9 mouse cellular contexts compared by ENCODE assay signal in the genomic region with DNA sequence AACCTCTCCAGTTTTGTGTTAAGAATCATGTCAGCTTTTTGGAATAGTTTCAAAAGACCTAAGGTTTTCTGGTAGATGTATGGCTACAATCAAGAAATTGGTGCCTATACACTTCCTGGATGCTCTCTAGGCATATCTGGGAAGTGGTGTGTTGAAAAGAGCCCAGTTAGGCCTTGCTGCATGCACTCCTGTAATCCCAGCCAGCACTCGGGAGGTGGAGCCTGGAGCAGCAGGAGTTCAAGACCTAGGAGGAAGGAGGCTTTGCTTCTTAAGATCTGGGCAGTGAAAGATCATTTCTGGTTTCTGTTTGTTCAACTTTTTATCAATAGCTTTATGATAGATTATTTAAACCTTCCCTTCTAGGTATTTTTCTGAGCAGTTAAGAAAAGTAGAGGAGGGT. TPM values are rescaled to one million over a fixed set of nuclear protein-coding genes. Genes with fewer than 3 reads are reported as not detected.
DNase-seq lines count a peak whose midpoint lies in the region; ATAC-seq and TF ChIP-seq lines count a peak whose summit lies in the region.
"Had no signal": no experiment of that assay in that cellular context is flagged by ENCODE, and none has a peak within 500 bp of the region (broad histone marks: within the 10 kb centered on the region; RNA-seq: fewer than 3 reads in every experiment).

No protein-coding gene starts in this region.

- no peak for TF ChIP-seq EP300 in MEL (IDR thresholded peaks at IDR 0.05; ENCODE audit: low read depth in 1 of 2, low read length in 2 of 2)

- no peak for ATAC-seq in heart, embryonic 13.5 days (ENCODE audit: extremely low read depth, insufficient number of reproducible peaks, low FRiP score, low TSS enrichment)
- ATAC-seq in hindbrain, embryonic 11.5 days (ENCODE audit: low FRiP score): no peak

- 10% methylated on average over 1 of the region's 1 CpGs for whole genome bisulfite sequencing in heart, embryonic 13.5 days
- WGBS in hindbrain, embryonic 11.5 days: 12% methylated on average over 1 of the region's 1 CpGs
- 44% methylated on average over 1 of the region's 1 CpGs for WGBS in macrophage (ENCODE audit: missing documents)

- DNase-seq in heart, adult 8-10 months (ENCODE audit: low spot score): no peak
- no peak for DNase-seq in MEL (ENCODE audit: low read depth, low spot score)
- DNase-seq in hindbrain, embryonic 11.5 days (ENCODE audit: low spot score): no peak
- DNase-seq in frontal cortex, postnatal 36 days (ENCODE audit: low spot score in 2 of 2): no peak
- DNase-seq in adrenal gland, postnatal 14 days: no peak
- DNase-seq in left cerebral cortex, postnatal 25 days (ENCODE audit: low spot score in 2 of 2): no peak

- peaks cover 54% of the 10 kb centered on the region for H3K79me2 ChIP-seq in MEL (ENCODE audit: control insufficient read depth, insufficient read depth, low read length, poor library complexity)
- H3K79me2 ChIP-seq in macrophage (ENCODE audit: inconsistent target): peaks cover 63% of the 10 kb centered on the region

- no peaks in the 10 kb centered on the region for H3K27me3 ChIP-seq in heart, embryonic 13.5 days (replicated peaks)
- no peaks in the 10 kb centered on the region for H3K27me3 ChIP-seq in MEL (ENCODE audit: control insufficient read depth in 1 of 2, insufficient read depth in 2 of 2, low read length in 2 of 2)
- H3K27me3 ChIP-seq in hindbrain, embryonic 11.5 days (ENCODE audit: control insufficient read depth, insufficient read depth, low read length): no peaks in the 10 kb centered on the region

- TF ChIP-seq RAD21 in MEL (IDR thresholded peaks at IDR 0.05; ENCODE audit: low read depth, low read length): no peak

- TF ChIP-seq CTCF in MEL (IDR thresholded peaks at IDR 0.05 in 2 of 3, conservative IDR thresholded peaks at IDR 0.05 in 1 of 3; ENCODE audit: control insufficient read depth in 1 of 3, insufficient read depth in 1 of 3, low read depth in 2 of 3, low read length in 3 of 3, poor library complexity in 1 of 3, severe bottlenecking in 1 of 3): no peak

- intact Hi-C loops in left cerebral cortex, postnatal 25 days (cut with DNase I): no loop called here

- no peak for TF ChIP-seq POLR2A in MEL (IDR thresholded peaks at IDR 0.05; ENCODE audit: control insufficient read depth in 1 of 2, insufficient read depth in 1 of 2, low read depth in 1 of 2, low read length in 2 of 2, poor library complexity in 1 of 2)

- peaks cover 46% of the 10 kb centered on the region for H3K4me1 ChIP-seq in heart, embryonic 13.5 days
- H3K4me1 ChIP-seq in MEL (ENCODE audit: control insufficient read depth in 1 of 2, insufficient read depth in 2 of 2, low read length in 2 of 2): peaks cover 0 to 13% of the 10 kb centered on the region in 2 experiments
- 0 out of 2 replicates have a peak, but pooled peaks cover 3% of the 10 kb centered on the region for H3K4me1 ChIP-seq in hindbrain, embryonic 11.5 days (replicated peaks; ENCODE audit: control insufficient read depth, insufficient read depth, low read length)

- peak overlapping the region; percentile 89 for H3K4me3 ChIP-seq in heart, embryonic 13.5 days
- H3K4me3 ChIP-seq in MEL (ENCODE audit: control insufficient read depth in 1 of 2, insufficient read depth in 1 of 2, low read depth in 2 of 2, low read length in 2 of 2) (peak overlapping the region in 1 of 2 experiments; percentile 57; a peak in 1 of 4 replicates), macrophage (ENCODE audit: inconsistent target) (peak overlapping the region; percentile 85; the same call in 1 of the 2 replicates)
- peak overlapping the region; percentile 97; the same call in 1 of the 2 replicates for H3K4me3 ChIP-seq in hindbrain, embryonic 11.5 days (ENCODE audit: low read depth, low read length)

- H3K9ac ChIP-seq in heart, embryonic 13.5 days: peak overlapping the region; percentile 96; the same call in 1 of the 2 replicates
- 0 out of 2 replicates have a peak overlapping the region, but pooled peaks have one; percentile 32 for H3K9ac ChIP-seq in MEL (ENCODE audit: control insufficient read depth, low read depth, low read length, poor library complexity, severe bottlenecking)
- 0 out of 2 replicates have a peak overlapping the region, but pooled peaks have one; percentile 98 for H3K9ac ChIP-seq in hindbrain, embryonic 11.5 days (ENCODE audit: low read depth, low read length)

- H3K36me3 ChIP-seq in heart, embryonic 13.5 days: peaks cover 21% of the 10 kb centered on the region
- H3K36me3 ChIP-seq in MEL (ENCODE audit: control insufficient read depth in 1 of 2, insufficient read depth in 2 of 2, low read length in 2 of 2): peaks cover 16 to 20% of the 10 kb centered on the region in 2 experiments; a peak in 3 of 4 replicates
- no peaks in the 10 kb centered on the region for H3K36me3 ChIP-seq in hindbrain, embryonic 11.5 days (ENCODE audit: control insufficient read depth, insufficient read depth, low read length)
- no peaks in the 10 kb centered on the region for H3K36me3 ChIP-seq in macrophage (ENCODE audit: inconsistent target)

- H3K9me3 ChIP-seq in heart, embryonic 13.5 days: no peaks in the 10 kb centered on the region
- H3K9me3 ChIP-seq in MEL (replicated peaks; ENCODE audit: insufficient read depth, low read length): no peaks in the 10 kb centered on the region
- H3K9me3 ChIP-seq in hindbrain, embryonic 11.5 days (ENCODE audit: control insufficient read depth, low read length): no peaks in the 10 kb centered on the region

- no peak overlapping the region for H3K27ac ChIP-seq in heart, embryonic 13.5 days (replicated peaks)
- no peak overlapping the region for H3K27ac ChIP-seq in MEL (ENCODE audit: control insufficient read depth, low read depth, low read length)
- no peak overlapping the region for H3K27ac ChIP-seq in hindbrain, embryonic 11.5 days (ENCODE audit: low read depth, low read length)
- no peak overlapping the region for H3K27ac ChIP-seq in macrophage

- peak overlapping the region; percentile 96 for H3K4me2 ChIP-seq in heart, embryonic 13.5 days
- peak overlapping the region; percentile 81; the same call in 1 of the 2 replicates for H3K4me2 ChIP-seq in hindbrain, embryonic 11.5 days (replicated peaks; ENCODE audit: low read depth, low read length)

RNA-seq across cellular contexts. Expression of gene Cbx1, which starts 1.8 kb away (rescaled TPM):
- polyA plus RNA-seq in heart, embryonic 13.5 days (2015; fragmentation: Nextera tagmentation; extraction: Ambion mirVana): 53.3 and 56.4 TPM in 2 replicates
- 10 to 100 TPM; 30.9 to 33.4 (median 32.4) TPM for total RNA-seq in heart, adult 8-10 months (2022)
- 132 and 135 TPM in 2 replicates for total RNA-seq in MEL (2012; rRNA removed)
- polyA plus RNA-seq in MEL (2012; ENCODE audit: insufficient read depth in 1 of 2, insufficient read length in 2 of 2, low read depth in 1 of 2, low replicate concordance in 2 of 2, missing spikeins in 1 of 2): 100 to 1,000 TPM; 152 to 368 TPM
- 147 and 158 TPM in 2 replicates for polyA plus RNA-seq in hindbrain, embryonic 11.5 days (2014; fragmentation: Nextera tagmentation; extraction: Ambion mirVana)
- 10 to 100 TPM; 20.3 to 98.2 (median 50.7) TPM for total RNA-seq in macrophage (2018; cell fraction: chromatin; rRNA removed)
- 10 to 100 TPM; 25.5 to 43.3 (median 36.3) TPM for total RNA-seq in macrophage (2018; cell fraction: cytosol; rRNA removed)
- total RNA-seq in macrophage (2018; cell fraction: nucleus; rRNA removed): 10 to 100 TPM; 17.8 to 78.4 (median 39.7) TPM
- polyA plus RNA-seq in macrophage (2018): 40.5 to 73.7 TPM (median 45.0 TPM) in 3 replicates
- 69.8 and 78.1 TPM in 2 replicates for total RNA-seq in adrenal gland, postnatal 14 days (2021)
- total RNA-seq in left cerebral cortex, postnatal 25 days (2021): 10 to 100 TPM; 47.0 to 47.7 TPM

RNA-seq across cellular contexts. Expression of gene Snx11, which starts 13.3 kb away (rescaled TPM):
- 10.7 and 11.8 TPM in 2 replicates for polyA plus RNA-seq in heart, embryonic 13.5 days (2015; fragmentation: Nextera tagmentation; extraction: Ambion mirVana)
- total RNA-seq in heart, adult 8-10 months (2022): 10 to 100 TPM; 11.6 to 14.5 (median 12.9) TPM
- 33.9 and 43.1 TPM in 2 replicates for total RNA-seq in MEL (2012; rRNA removed)
- polyA plus RNA-seq in MEL (2012; ENCODE audit: insufficient read depth in 1 of 2, insufficient read length in 2 of 2, low read depth in 1 of 2, low replicate concordance in 2 of 2, missing spikeins in 1 of 2): 10 to 100 TPM in 1 of 2 experiments, not detected in 1; 33.7 TPM
- polyA plus RNA-seq in hindbrain, embryonic 11.5 days (2014; fragmentation: Nextera tagmentation; extraction: Ambion mirVana): 13.8 and 14.4 TPM in 2 replicates
- total RNA-seq in macrophage (2018; cell fraction: chromatin; rRNA removed): 100 to 1,000 TPM; 101 to 284 (median 211) TPM
- total RNA-seq in macrophage (2018; cell fraction: cytosol; rRNA removed): 10 to 100 TPM in 25 of 26 experiments, 1 to 10 TPM in 1; 9.6 to 32.1 (median 18.4) TPM
- total RNA-seq in macrophage (2018; cell fraction: nucleus; rRNA removed): 100 to 1,000 TPM in 15 of 26 experiments, 10 to 100 TPM in 11; 57.9 to 199 (median 104) TPM
- 14.2 to 28.6 TPM (median 20.6 TPM) in 3 replicates for polyA plus RNA-seq in macrophage (2018)
- total RNA-seq in adrenal gland, postnatal 14 days (2021): 23.4 and 27.2 TPM in 2 replicates
- 10 to 100 TPM; 43.3 to 47.3 TPM for total RNA-seq in left cerebral cortex, postnatal 25 days (2021)

RNA-seq across cellular contexts. Expression of gene Nfe2l1, which starts 39.1 kb away (rescaled TPM):
- polyA plus RNA-seq in heart, embryonic 13.5 days (2015; fragmentation: Nextera tagmentation; extraction: Ambion mirVana): 67.2 and 70.8 TPM in 2 replicates
- total RNA-seq in heart, adult 8-10 months (2022): 100 to 1,000 TPM; 462 to 530 (median 477) TPM
- total RNA-seq in MEL (2012; rRNA removed): 44.8 and 47.0 TPM in 2 replicates
- polyA plus RNA-seq in MEL (2012; ENCODE audit: insufficient read depth in 1 of 2, insufficient read length in 2 of 2, low read depth in 1 of 2, low replicate concordance in 2 of 2, missing spikeins in 1 of 2): 10 to 100 TPM; 37.5 to 66.5 TPM
- 27.9 and 35.2 TPM in 2 replicates for polyA plus RNA-seq in hindbrain, embryonic 11.5 days (2014; fragmentation: Nextera tagmentation; extraction: Ambion mirVana)
- 100 to 1,000 TPM in 25 of 26 experiments, 10 to 100 TPM in 1; 97.9 to 361 (median 196) TPM for total RNA-seq in macrophage (2018; cell fraction: chromatin; rRNA removed)
- 100 to 1,000 TPM in 25 of 26 experiments, 10 to 100 TPM in 1; 98.7 to 304 (median 159) TPM for total RNA-seq in macrophage (2018; cell fraction: cytosol; rRNA removed)
- 100 to 1,000 TPM; 116 to 523 (median 261) TPM for total RNA-seq in macrophage (2018; cell fraction: nucleus; rRNA removed)
- 85.5 to 118 TPM (median 95.5 TPM) in 3 replicates for polyA plus RNA-seq in macrophage (2018)
- 362 and 371 TPM in 2 replicates for total RNA-seq in adrenal gland, postnatal 14 days (2021)
- 100 to 1,000 TPM; 258 to 264 TPM for total RNA-seq in left cerebral cortex, postnatal 25 days (2021)

RNA-seq across cellular contexts. Expression of gene Copz2, which starts 59.0 kb away (rescaled TPM):
- polyA plus RNA-seq in heart, embryonic 13.5 days (2015; fragmentation: Nextera tagmentation; extraction: Ambion mirVana): 109 and 113 TPM in 2 replicates
- total RNA-seq in heart, adult 8-10 months (2022): 10 to 100 TPM; 36.0 to 43.5 (median 41.1) TPM
- 0.95 and 2.1 TPM in 2 replicates for total RNA-seq in MEL (2012; rRNA removed)
- 1 to 10 TPM in 1 of 2 experiments, not detected in 1; 6.3 TPM for polyA plus RNA-seq in MEL (2012; ENCODE audit: insufficient read depth in 1 of 2, insufficient read length in 2 of 2, low read depth in 1 of 2, low replicate concordance in 2 of 2, missing spikeins in 1 of 2)
- 49.6 and 62.8 TPM in 2 replicates for polyA plus RNA-seq in hindbrain, embryonic 11.5 days (2014; fragmentation: Nextera tagmentation; extraction: Ambion mirVana)
- total RNA-seq in macrophage (2018; cell fraction: chromatin; rRNA removed): 10 to 100 TPM in 9 of 26 experiments, 1 to 10 TPM in 17; 1.8 to 29.4 (median 6.1) TPM
- total RNA-seq in macrophage (2018; cell fraction: cytosol; rRNA removed): 10 to 100 TPM in 13 of 26 experiments, 1 to 10 TPM in 13; 6.1 to 30.0 (median 13.8) TPM
- total RNA-seq in macrophage (2018; cell fraction: nucleus; rRNA removed): 10 to 100 TPM in 7 of 26 experiments, 1 to 10 TPM in 19; 2.0 to 27.7 (median 5.4) TPM
- 11.9 to 23.0 TPM (median 16.0 TPM) in 3 replicates for polyA plus RNA-seq in macrophage (2018)
- 39.8 and 43.7 TPM in 2 replicates for total RNA-seq in adrenal gland, postnatal 14 days (2021)
- 1 to 10 TPM; 3.8 to 6.0 TPM for total RNA-seq in left cerebral cortex, postnatal 25 days (2021)
- total RNA-seq: neutrophil, adult 5-6 weeks had no signal

Comparison
In these comparisons a context has a peak if more than half of its experiments do, and no peak if none do; other contexts are left out.
1. H3K9ac ChIP-seq: peak in every context shown above with its lines; median percentile 98 in hindbrain, embryonic 11.5 days; 96 in heart, embryonic 13.5 days; 32 in MEL.